Mouse (Mus musculus): ENCODE measurements around the gene Frmd8.

Gene Frmd8

GRCm38 (mm10) chr19:5837606-5838005 is 37.5 kb downstream of the Frmd8 start:
- no peak for DNase-seq

- no peak for DNase-seq
These were observed 38.0 kb downstream of the Frmd8 start for GRCm38 (mm10) chr19:5836941-5837572.

- no peak for DNase-seq
These were observed 39.1 kb downstream of the Frmd8 start for GRCm38 (mm10) chr19:5835922-5836430.

GRCm38 (mm10) chr19:5835054-5835921 is 39.8 kb downstream of the Frmd8 start:
- DNase-seq: no peak

- no peak for DNase-seq
These were observed 40.7 kb downstream of the Frmd8 start for GRCm38 (mm10) chr19:5834260-5834925.

- no peak for DNase-seq
These were observed 41.6 kb downstream of the Frmd8 start for GRCm38 (mm10) chr19:5833287-5834100.

- DNase-seq: no peak
These were observed 42.7 kb downstream of the Frmd8 start for GRCm38 (mm10) chr19:5832326-5832725.

GRCm38 (mm10) chr19:5831958-5832320 is 43.1 kb downstream of the Frmd8 start:
- DNase-seq: no peak

GRCm38 (mm10) chr19:5831224-5831957 is 43.7 kb downstream of the Frmd8 start:
- no peak for DNase-seq

GRCm38 (mm10) chr19:5830776-5831175 is 44.3 kb downstream of the Frmd8 start:
- no peak for DNase-seq

GRCm38 (mm10) chr19:5829958-5830615 is 45.0 kb downstream of the Frmd8 start:
- no peak for DNase-seq

- DNase-seq: no peak
These were observed 46.2 kb downstream of the Frmd8 start for GRCm38 (mm10) chr19:5828905-5829304.

GRCm38 (mm10) chr19:5828155-5828554 is 46.9 kb downstream of the Frmd8 start:
- no peak for DNase-seq

- DNase-seq: no peak
These were observed 47.5 kb downstream of the Frmd8 start for GRCm38 (mm10) chr19:5827456-5828154.

- no peak for DNase-seq
These were observed 48.0 kb downstream of the Frmd8 start for GRCm38 (mm10) chr19:5827044-5827443.

- DNase-seq: no peak
These were observed 48.4 kb downstream of the Frmd8 start for GRCm38 (mm10) chr19:5826731-5827002.

GRCm38 (mm10) chr19:5825901-5826730 is 49.0 kb downstream of the Frmd8 start:
- DNase-seq: no peak

GRCm38 (mm10) chr19:5824826-5825617 is 50.1 kb downstream of the Frmd8 start:
- no peak for DNase-seq

Measured in thymus, postnatal 36 days (tissue).